Mouse (Mus musculus): ENCODE data around the gene Nt5e. TPM values are rescaled to one million over a fixed set of nuclear protein-coding genes. Genes with fewer than 3 reads are reported as not detected.

Nt5e gene
- total and polyA plus RNA-seq, 3 experiments = 0.08 to 3.1 (median 0.34) TPM

DNA sequence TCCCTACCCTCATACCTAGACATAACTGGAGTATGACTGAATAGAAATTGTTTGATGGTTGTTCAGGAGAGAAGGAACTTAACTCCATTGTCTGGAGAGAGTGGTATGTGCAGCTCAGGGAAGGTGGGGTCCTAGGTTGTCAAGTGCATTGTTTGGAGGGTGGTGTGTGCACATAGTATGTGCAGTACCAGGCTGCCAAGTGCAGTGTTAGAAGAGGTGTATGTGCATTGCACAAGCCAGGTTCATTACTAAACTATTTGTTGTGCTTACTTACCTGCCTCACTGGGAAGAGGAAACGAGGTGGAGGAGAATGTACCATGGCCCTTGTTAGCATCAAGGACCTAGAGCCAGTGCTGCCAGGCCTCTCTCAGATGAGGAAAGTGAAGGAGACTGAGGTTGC, 23.3 kb downstream of the Nt5e start:
- H3K79me2 ChIP-seq (replicated peaks; ENCODE audit: control insufficient read depth, extremely low read depth, insufficient read depth, poor library complexity, severe bottlenecking) = no peaks in the 10 kb centered on the region
- no peaks in the 10 kb centered on the region for H3K27me3 ChIP-seq (replicated peaks)
- H3K4me3 ChIP-seq (replicated peaks in 1 of 3; ENCODE audit: low read depth in 2 of 3, low read length in 2 of 3, poor library complexity in 1 of 3) = no peak overlapping the region
- H3K4me2 ChIP-seq (ENCODE audit: insufficient read depth, low read depth, poor library complexity, severe bottlenecking) = no peak overlapping the region
- TF ChIP-seq BHLHE40 (IDR thresholded peaks at IDR 0.05; ENCODE audit: low read depth, low read length) = no peak
- in situ Hi-C loops (cut with MboI; ENCODE audit: low pct_ligation_motif_present, low pct_unique_long_range_greater_than_20kb, low sequenced_read_pairs) (no loop called here), dilution Hi-C loops (cut with MboI; ENCODE audit: extremely low pct_ligation_motif_present, extremely low pct_unique_long_range_greater_than_20kb, low sequenced_read_pairs) (no loop called here)
- H3K9me3 ChIP-seq (replicated peaks; ENCODE audit: low read length) = no peaks in the 10 kb centered on the region
- H3K9ac ChIP-seq (ENCODE audit: insufficient read depth, low read depth) = no peak overlapping the region
- no peaks in the 10 kb centered on the region for H3K36me3 ChIP-seq (replicated peaks in 1 of 2; ENCODE audit: control insufficient read depth in 1 of 2, insufficient read depth in 1 of 2, low read length in 1 of 2)
- H3K4me1 ChIP-seq (ENCODE audit: control insufficient read depth in 1 of 2, insufficient read depth in 2 of 2) = peaks cover 8 to 18% of the 10 kb centered on the region in 2 experiments
- DNase-seq (ENCODE audit: extremely low read depth) = no peak
- H3K27ac ChIP-seq (ENCODE audit: insufficient read depth, low read depth) = no peak overlapping the region

DNA sequence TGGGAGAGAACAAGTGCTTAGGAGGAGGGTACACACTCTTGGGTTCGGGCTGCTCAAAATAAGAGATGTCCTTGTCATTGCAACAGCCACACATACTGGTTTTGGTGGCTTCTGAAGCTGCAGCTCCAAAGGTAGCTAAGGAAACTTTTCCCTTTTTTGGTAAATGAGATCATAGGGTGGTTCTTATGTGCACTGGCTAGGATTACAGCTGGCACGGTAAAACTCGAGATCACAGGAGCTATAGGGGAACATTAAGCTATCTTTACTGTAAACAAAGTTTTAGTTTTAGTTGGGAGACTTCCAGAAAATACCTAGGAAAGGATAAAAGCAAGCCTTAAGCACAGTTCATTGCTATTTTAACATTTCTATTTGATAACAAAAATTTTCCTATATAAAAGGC, 24.2 kb downstream of the Nt5e start:
- TF ChIP-seq RAD21 (IDR thresholded peaks at IDR 0.05; ENCODE audit: low read depth, low read length) = no peak
- TF ChIP-seq ZKSCAN1 (IDR thresholded peaks at IDR 0.05; ENCODE audit: borderline replicate concordance, low read depth, low read length) = no peak
- TF ChIP-seq RCOR1 (conservative IDR thresholded peaks at IDR 0.05; ENCODE audit: low read depth, low read length) = no peak
- TF ChIP-seq TCF12 (IDR thresholded peaks at IDR 0.05; ENCODE audit: low read depth, low read length) = no peak
- TF ChIP-seq ELF1 (IDR thresholded peaks at IDR 0.05; ENCODE audit: low read depth, low read length) = no peak
- TF ChIP-seq ZNF384 (IDR thresholded peaks at IDR 0.05; ENCODE audit: low read depth, low read length) = no peak
- no peak for TF ChIP-seq CHD1 (IDR thresholded peaks at IDR 0.05; ENCODE audit: low read depth, low read length)
- no peaks in the 10 kb centered on the region for H3K9me3 ChIP-seq (replicated peaks; ENCODE audit: low read length)
- no peaks in the 10 kb centered on the region for H3K36me3 ChIP-seq (replicated peaks in 1 of 2; ENCODE audit: control insufficient read depth in 1 of 2, insufficient read depth in 1 of 2, low read length in 1 of 2)
- no peak overlapping the region for H3K4me3 ChIP-seq (replicated peaks in 1 of 3; ENCODE audit: low read depth in 2 of 3, low read length in 2 of 3, poor library complexity in 1 of 3)
- no peak overlapping the region for H3K4me2 ChIP-seq (ENCODE audit: insufficient read depth, low read depth, poor library complexity, severe bottlenecking)
- peaks cover 8 to 18% of the 10 kb centered on the region in 2 experiments for H3K4me1 ChIP-seq (ENCODE audit: control insufficient read depth in 1 of 2, insufficient read depth in 2 of 2)
- in situ Hi-C loops (cut with MboI; ENCODE audit: low pct_ligation_motif_present, low pct_unique_long_range_greater_than_20kb, low sequenced_read_pairs) = no loop called here
- no peak for DNase-seq (ENCODE audit: extremely low read depth)
- dilution Hi-C loops (cut with MboI; ENCODE audit: extremely low pct_ligation_motif_present, extremely low pct_unique_long_range_greater_than_20kb, low sequenced_read_pairs) = no loop called here
- no peak overlapping the region for H3K9ac ChIP-seq (ENCODE audit: insufficient read depth, low read depth)
- no peaks in the 10 kb centered on the region for H3K79me2 ChIP-seq (replicated peaks; ENCODE audit: control insufficient read depth, extremely low read depth, insufficient read depth, poor library complexity, severe bottlenecking)
- no peaks in the 10 kb centered on the region for H3K27me3 ChIP-seq (replicated peaks)
- no peak overlapping the region for H3K27ac ChIP-seq (ENCODE audit: insufficient read depth, low read depth)

DNA sequence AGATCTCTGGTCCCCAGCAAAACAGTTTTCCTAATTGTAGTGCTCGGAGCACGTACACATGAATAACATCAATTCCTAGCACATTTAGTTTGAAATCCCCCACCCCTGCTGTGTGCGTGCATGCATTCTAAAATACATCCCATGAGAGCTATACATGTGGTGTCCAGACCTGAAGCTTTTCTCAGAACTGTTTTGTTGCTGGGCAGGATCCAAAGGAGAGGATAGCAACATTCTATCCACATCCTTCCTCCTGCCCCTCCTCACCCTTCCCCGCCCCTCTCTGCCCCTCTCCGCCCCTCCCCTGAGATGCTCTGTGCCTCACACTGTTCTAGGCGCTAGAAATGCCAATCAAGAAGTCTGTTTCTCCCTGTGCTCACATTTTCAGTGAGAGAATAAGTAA, 25.7 kb downstream of the Nt5e start:
- no peak overlapping the region for H3K4me2 ChIP-seq (ENCODE audit: insufficient read depth, low read depth, poor library complexity, severe bottlenecking)
- no peak overlapping the region for H3K4me3 ChIP-seq (replicated peaks in 1 of 3; ENCODE audit: low read depth in 2 of 3, low read length in 2 of 3, poor library complexity in 1 of 3)
- dilution Hi-C loops (cut with MboI; ENCODE audit: extremely low pct_ligation_motif_present, extremely low pct_unique_long_range_greater_than_20kb, low sequenced_read_pairs) = no loop called here
- H3K79me2 ChIP-seq (replicated peaks; ENCODE audit: control insufficient read depth, extremely low read depth, insufficient read depth, poor library complexity, severe bottlenecking) = no peaks in the 10 kb centered on the region
- H3K9me3 ChIP-seq (replicated peaks; ENCODE audit: low read length) = no peaks in the 10 kb centered on the region
- H3K27me3 ChIP-seq (replicated peaks) = no peaks in the 10 kb centered on the region
- H3K4me1 ChIP-seq (ENCODE audit: control insufficient read depth in 1 of 2, insufficient read depth in 2 of 2) = peaks cover 16 to 31% of the 10 kb centered on the region in 2 experiments
- TF ChIP-seq GABPA (IDR thresholded peaks at IDR 0.05; ENCODE audit: insufficient replicate concordance, low read depth, low read length) (no peak), BHLHE40 (IDR thresholded peaks at IDR 0.05; ENCODE audit: low read depth, low read length) (no peak), E2F4 (IDR thresholded peaks at IDR 0.05; ENCODE audit: insufficient replicate concordance, low read depth, low read length) (no peak), UBTF (IDR thresholded peaks at IDR 0.05; ENCODE audit: low read depth, low read length) (no peak), SIN3A (IDR thresholded peaks at IDR 0.05; ENCODE audit: low read length) (no peak), EP300 (IDR thresholded peaks at IDR 0.05; ENCODE audit: low read length) (no peak), PAX5 (IDR thresholded peaks at IDR 0.05; ENCODE audit: low read length) (no peak), NRF1 (IDR thresholded peaks at IDR 0.05; ENCODE audit: low read depth, low read length) (no peak), ETS1 (conservative IDR thresholded peaks at IDR 0.05; ENCODE audit: low read depth, low read length) (no peak), CHD2 (IDR thresholded peaks at IDR 0.05; ENCODE audit: low read length) (no peak), ZC3H11A (IDR thresholded peaks at IDR 0.05; ENCODE audit: low read depth, low read length) (no peak), MAZ (IDR thresholded peaks at IDR 0.05; ENCODE audit: low read depth, low read length) (no peak), MAX (IDR thresholded peaks at IDR 0.05; ENCODE audit: low read length) (no peak), ZMIZ1 (IDR thresholded peaks at IDR 0.05; ENCODE audit: low read depth, low read length) (no peak), RAD21 (IDR thresholded peaks at IDR 0.05; ENCODE audit: low read depth, low read length) (no peak), POLR2A (IDR thresholded peaks at IDR 0.05; ENCODE audit: low read depth, low read length) (no peak), JUN (IDR thresholded peaks at IDR 0.05; ENCODE audit: insufficient read depth, low read depth, low read length) (no peak), JUND (conservative IDR thresholded peaks at IDR 0.05; ENCODE audit: low read depth, low read length) (no peak), MXI1 (IDR thresholded peaks at IDR 0.05; ENCODE audit: low read depth, low read length) (no peak), HCFC1 (IDR thresholded peaks at IDR 0.05; ENCODE audit: low read depth, low read length) (no peak)
- H3K9ac ChIP-seq (ENCODE audit: insufficient read depth, low read depth) = no peak overlapping the region
- no peaks in the 10 kb centered on the region for H3K36me3 ChIP-seq (replicated peaks in 1 of 2; ENCODE audit: control insufficient read depth in 1 of 2, insufficient read depth in 1 of 2, low read length in 1 of 2)
- no peak for DNase-seq (ENCODE audit: extremely low read depth)
- in situ Hi-C loops (cut with MboI; ENCODE audit: low pct_ligation_motif_present, low pct_unique_long_range_greater_than_20kb, low sequenced_read_pairs) = no loop called here
- no peak overlapping the region for H3K27ac ChIP-seq (ENCODE audit: insufficient read depth, low read depth)
